Mouse (Mus musculus): Measurements from ENCODE around the gene Pip5k1c.
A peak's percentile ranks its signal among the peaks of the same experiment; 100 is the strongest.

Gene Pip5k1c

GRCm38 (mm10) chr10:81302781-81303218 is 10.0 kb downstream of the Pip5k1c start:
- no peak for DNase-seq (ENCODE audit: low read depth)

GRCm38 (mm10) chr10:81303258-81303657 is 10.5 kb downstream of the Pip5k1c start:
- no peak for DNase-seq (ENCODE audit: low read depth)

- DNase-seq (ENCODE audit: low read depth), result no peak
Measured at GRCm38 (mm10) chr10:81303761-81304160, 11.0 kb downstream of the Pip5k1c start.

- no peak for DNase-seq (ENCODE audit: low read depth)
Measured at GRCm38 (mm10) chr10:81304597-81305238, 12.0 kb downstream of the Pip5k1c start.

GRCm38 (mm10) chr10:81305663-81306062 is 12.9 kb downstream of the Pip5k1c start:
- no peak for DNase-seq (ENCODE audit: low read depth)

- DNase-seq (ENCODE audit: low read depth), result no peak
Measured at GRCm38 (mm10) chr10:81306173-81306668, 13.5 kb downstream of the Pip5k1c start.

GRCm38 (mm10) chr10:81306837-81307682 is 14.3 kb downstream of the Pip5k1c start:
- DNase-seq (ENCODE audit: low read depth), result no peak

- DNase-seq (ENCODE audit: low read depth), result no peak
Measured at GRCm38 (mm10) chr10:81309571-81309970, 16.8 kb downstream of the Pip5k1c start.

- DNase-seq (ENCODE audit: low read depth), result no peak
Measured at GRCm38 (mm10) chr10:81313581-81313980, 20.8 kb downstream of the Pip5k1c start.

- DNase-seq (ENCODE audit: low read depth), result no peak
Measured at GRCm38 (mm10) chr10:81314201-81314600, 21.4 kb downstream of the Pip5k1c start.

GRCm38 (mm10) chr10:81315587-81315986 is 22.8 kb downstream of the Pip5k1c start:
- DNase-seq (ENCODE audit: low read depth), result no peak

GRCm38 (mm10) chr10:81316338-81317060 is 23.7 kb downstream of the Pip5k1c start:
- no peak for DNase-seq (ENCODE audit: low read depth)

GRCm38 (mm10) chr10:81317273-81317672 is 24.5 kb downstream of the Pip5k1c start:
- no peak for DNase-seq (ENCODE audit: low read depth)

- DNase-seq (ENCODE audit: low read depth), result no peak
Measured at GRCm38 (mm10) chr10:81318589-81319329, 26.0 kb downstream of the Pip5k1c start.

- DNase-seq (ENCODE audit: low read depth), result no peak
Measured at GRCm38 (mm10) chr10:81319330-81319699, 26.6 kb downstream of the Pip5k1c start.

- peak; percentile 100 for DNase-seq (ENCODE audit: low read depth)
Measured at GRCm38 (mm10) chr10:81319741-81320549, 27.2 kb downstream of the Pip5k1c start.

- DNase-seq (ENCODE audit: low read depth), result peak; percentile 100
Measured at GRCm38 (mm10) chr10:81320550-81321347, 28.0 kb downstream of the Pip5k1c start, which contains the start of gene Cactin. Gene Cactin, plus strand, starts transcription at chr10:81321103.

GRCm38 (mm10) chr10:81321436-81321835 is 28.7 kb downstream of the Pip5k1c start:
- DNase-seq (ENCODE audit: low read depth), result no peak

GRCm38 (mm10) chr10:81322444-81322843 is 29.7 kb downstream of the Pip5k1c start:
- DNase-seq (ENCODE audit: low read depth), result no peak
